Mouse (Mus musculus): ENCODE measurements around the gene Gtf2h5. TPM values are rescaled to one million over a fixed set of nuclear protein-coding genes. Genes with fewer than 3 reads are reported as not detected.

Gtf2h5 gene
- polyA plus RNA-seq, 1 experiment from 2014 or later = 139 TPM

- Histone ChIP-seq H3K9ac (replicated peaks; ENCODE audit: low read depth) (no peak overlapping the region), H3K4me1 (ENCODE audit: insufficient read depth, low read depth, low read length) (no peaks in the 10 kb centered on the region), H3K4me2 (replicated peaks; ENCODE audit: low read depth, low read length) (no peak overlapping the region), H3K27ac (ENCODE audit: low read length) (no peak overlapping the region), H3K27me3 (replicated peaks; ENCODE audit: insufficient read depth, low read length) (no peaks in the 10 kb centered on the region), H3K9me3 (ENCODE audit: low read length) (no peaks in the 10 kb centered on the region), H3K36me3 (ENCODE audit: insufficient read depth, low read length) (0 out of 2 replicates have a peak, but pooled peaks cover 4% of the 10 kb centered on the region), H3K4me3 (ENCODE audit: low read depth, low read length) (no peak overlapping the region)
- ATAC-seq (no peak), DNase-seq (ENCODE audit: low spot score) (no peak)
- 77% methylated on average over 4 of the region's 4 CpGs for WGBS
- no peak for TF ChIP-seq EP300 (IDR thresholded peaks at IDR 0.05)
- TF ChIP-seq CTCF (IDR thresholded peaks at IDR 0.05) = no peak
Observed at GRCm38 (mm10) chr17:6129361-6129760, 49.8 kb downstream of the Gtf2h5 start.

- Histone ChIP-seq H3K36me3 (ENCODE audit: insufficient read depth, low read length) (no peaks in the 10 kb centered on the region), H3K4me3 (ENCODE audit: low read depth, low read length) (no peak overlapping the region), H3K27ac (ENCODE audit: low read length) (no peak overlapping the region), H3K27me3 (replicated peaks; ENCODE audit: insufficient read depth, low read length) (no peaks in the 10 kb centered on the region), H3K4me2 (replicated peaks; ENCODE audit: low read depth, low read length) (no peak overlapping the region), H3K4me1 (ENCODE audit: insufficient read depth, low read depth, low read length) (no peaks in the 10 kb centered on the region), H3K9me3 (ENCODE audit: low read length) (no peaks in the 10 kb centered on the region), H3K9ac (replicated peaks; ENCODE audit: low read depth) (no peak overlapping the region)
- TF ChIP-seq CTCF (IDR thresholded peaks at IDR 0.05) (no peak), EP300 (IDR thresholded peaks at IDR 0.05) (no peak)
- 91% methylated on average over 3 of the region's 3 CpGs for WGBS
- ATAC-seq (no peak), DNase-seq (ENCODE audit: low spot score) (no peak)
Observed at GRCm38 (mm10) chr17:6131083-6131482, 51.5 kb downstream of the Gtf2h5 start.

Small RNA genes lying within 50 kb of the gene (microRNA-seq; reads per million reads assigned to microRNA genes)
- gene Gm22774 = not detected

Other genes starting within 250 kb of the Gtf2h5 start
- gene Snx9, start 238.5 kb upstream of the Gtf2h5 start, polyA plus RNA-seq (2015; fragmentation: Nextera tagmentation; extraction: Ambion mirVana) = 26.3 and 26.9 TPM in 2 replicates
- gene Synj2, start 138.5 kb upstream of the Gtf2h5 start, polyA plus RNA-seq (2015; fragmentation: Nextera tagmentation; extraction: Ambion mirVana) = 1.8 and 2.1 TPM in 2 replicates
- 2.5 and 3.0 TPM in 2 replicates for gene Serac1, start within 50 bp of the Gtf2h5 start, polyA plus RNA-seq (2015; fragmentation: Nextera tagmentation; extraction: Ambion mirVana)
- gene Tulp4, start 26.7 kb downstream of the Gtf2h5 start, polyA plus RNA-seq (2015; fragmentation: Nextera tagmentation; extraction: Ambion mirVana) = 34.4 and 35.4 TPM in 2 replicates
- 15.0 and 16.1 TPM in 2 replicates for gene Tmem181a, start 177.1 kb downstream of the Gtf2h5 start, polyA plus RNA-seq (2015; fragmentation: Nextera tagmentation; extraction: Ambion mirVana)
- 6.4 and 7.0 TPM in 2 replicates for gene Dynlt1a, start 237.7 kb downstream of the Gtf2h5 start, polyA plus RNA-seq (2015; fragmentation: Nextera tagmentation; extraction: Ambion mirVana)